Mouse (Mus musculus) liver, embryonic 11.5 days (tissue): ENCODE results near the gene Timm13. TPM values are rescaled to one million over a fixed set of nuclear protein-coding genes. Genes with fewer than 3 reads are reported as not detected.

Experiments used
- ATAC-seq: fragments of 200-750 bp; cut with Nextera tagmentation; replicated peaks from 2 replicates; pipeline ENCODE4 v1.8.0; 2017; ENCODE audit warnings: moderate number of reproducible peaks, mild to moderate bottlenecking, moderate TSS enrichment, moderate library complexity; ENCODE audit not compliant: low FRiP score
- DNase-seq: peaks from one replicate; pipeline ENCODE4 v3.0.0-alpha.2; 2017; ENCODE audit warnings: low spot score
- H3K27ac ChIP-seq: fragments of 300-500 bp; sonication (generic); 2 replicates; pipeline ENCODE4 v1.5.1; 2014; ENCODE audit warnings: mild to moderate bottlenecking, low read depth, low read length, control low read depth
- H3K27me3 ChIP-seq: fragments of 300-500 bp; sonication (generic); replicated peaks from 2 replicates; pipeline ENCODE4 v1.6.1; 2014; ENCODE audit warnings: low read length, mixed read lengths; ENCODE audit not compliant: control insufficient read depth, insufficient read depth
- H3K36me3 ChIP-seq: fragments of 300-500 bp; sonication (generic); 2 replicates; pipeline ENCODE4 v1.6.1; 2014; ENCODE audit warnings: mild to moderate bottlenecking, low read length, moderate library complexity, mixed read lengths; ENCODE audit not compliant: control insufficient read depth, insufficient read depth
- H3K4me1 ChIP-seq: fragments of 300-500 bp; sonication (generic); replicated peaks from 2 replicates; pipeline ENCODE4 v1.6.1; 2014; ENCODE audit warnings: low read length, mixed read lengths; ENCODE audit not compliant: control insufficient read depth, insufficient read depth
- H3K4me2 ChIP-seq: fragments of 300-500 bp; sonication (generic); 2 replicates; pipeline ENCODE4 v1.6.1; 2014; ENCODE audit warnings: mild to moderate bottlenecking, control low read depth, moderate library complexity
- H3K4me3 ChIP-seq: fragments of 300-500 bp; sonication (generic); 2 replicates; pipeline ENCODE4 v1.5.1; 2014; ENCODE audit warnings: low read depth, low read length, control low read depth
- H3K9ac ChIP-seq: fragments of 300-500 bp; sonication (generic); 2 replicates; pipeline ENCODE4 v1.6.1; 2014; ENCODE audit warnings: low read depth, low read length, control low read depth
- H3K9me3 ChIP-seq: fragments of 300-500 bp; sonication (generic); 2 replicates; pipeline ENCODE4 v1.6.1; 2016; ENCODE audit warnings: low read length, inconsistent platforms, mixed read lengths; ENCODE audit not compliant: control insufficient read depth
- WGBS: fragments of 180-500 bp; shearing (Covaris S2); extraction: QIAGEN DNeasy Blood & Tissue Kit; methylation state at CpG from one replicate; pipeline ENCODE4 v1.1.7; 2014; 5-methylcytosine and 5-hydroxymethylcytosine counted together
- polyA plus RNA-seq: library from polyadenylated mRNA; unstranded; fragments of >200 nt; fragmentation: Nextera tagmentation; extraction: Ambion mirVana; gene quantifications from 2 replicates; pipeline ENCODE4 v1.2.1, GENCODE M21; 2014

Gene Timm13
- polyA plus RNA-seq, 1 experiment from 2014 or later, result 445 TPM

- no peak for DNase-seq
- Histone ChIP-seq H3K36me3 (no peaks in the 10 kb centered on the region; the same call in 1 of the 2 replicates), H3K27me3 (no peaks in the 10 kb centered on the region), H3K4me2 (no peak overlapping the region), H3K9me3 (no peaks in the 10 kb centered on the region), H3K4me3 (no peak overlapping the region), H3K27ac (no peak overlapping the region), H3K4me1 (peaks cover 27% of the 10 kb centered on the region), H3K9ac (no peak overlapping the region)
- no peak for ATAC-seq
- WGBS, result 89% methylated on average over 4 of the region's 4 CpGs
Observed at GRCm38 (mm10) chr10:80915736-80916135, 15.0 kb upstream of the Timm13 start.

DNA sequence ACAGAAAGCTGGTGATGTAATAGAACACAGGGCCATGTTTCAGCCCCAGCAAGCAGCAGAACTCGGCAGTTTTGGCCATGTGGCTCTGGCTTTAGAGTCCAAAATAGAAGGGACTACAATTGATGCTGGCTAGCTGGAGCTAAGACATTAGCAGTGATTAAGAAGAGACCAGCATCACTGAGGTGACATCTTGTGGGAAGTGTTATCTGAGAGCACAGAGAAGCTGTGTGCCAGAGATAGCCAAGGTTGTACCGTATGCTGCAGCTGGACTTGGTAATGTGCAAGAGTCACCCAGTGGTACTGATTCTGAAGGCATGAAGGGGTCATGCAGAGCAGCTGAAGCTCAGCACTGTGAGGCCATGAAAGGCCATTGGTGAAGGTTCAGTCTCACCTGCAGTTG is 14.5 kb upstream of the Timm13 start:
- H3K9me3 ChIP-seq, result no peaks in the 10 kb centered on the region
- ATAC-seq (no peak), DNase-seq (no peak)
- no peaks in the 10 kb centered on the region for H3K27me3 ChIP-seq
- no peak overlapping the region for H3K4me3 ChIP-seq
- 63% methylated on average over 2 of the region's 2 CpGs for WGBS
- H3K9ac ChIP-seq, result no peak overlapping the region
- H3K27ac ChIP-seq, result no peak overlapping the region
- peaks cover 27% of the 10 kb centered on the region for H3K4me1 ChIP-seq
- H3K4me2 ChIP-seq, result no peak overlapping the region
- H3K36me3 ChIP-seq, result peaks cover 2% of the 10 kb centered on the region; the same call in 1 of the 2 replicates

DNA sequence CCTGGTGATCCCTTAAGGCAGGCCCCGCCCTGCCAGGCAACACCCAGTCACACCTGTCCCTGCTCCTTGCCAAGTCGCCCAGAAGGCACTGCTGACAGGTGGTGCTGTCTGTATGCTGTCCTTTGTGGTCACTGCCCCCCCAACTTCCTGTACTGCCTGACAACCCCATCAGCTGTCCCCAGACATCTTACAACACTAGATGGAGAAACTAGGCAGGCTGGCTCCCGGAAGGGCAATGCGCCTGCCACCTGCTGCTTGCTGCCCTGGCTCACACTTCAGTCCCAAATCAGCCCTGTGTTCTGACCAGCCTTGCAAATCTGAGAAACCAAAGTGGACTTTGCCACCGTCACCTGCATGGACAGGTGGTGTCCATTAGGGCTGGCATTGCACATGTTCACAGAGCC is 13.5 kb upstream of the Timm13 start:
- H3K4me2 ChIP-seq, result no peak overlapping the region
- H3K4me1 ChIP-seq, result peaks cover 27% of the 10 kb centered on the region
- ATAC-seq (no peak), DNase-seq (no peak)
- 84% methylated on average over 5 of the region's 5 CpGs for WGBS
- no peak overlapping the region for H3K9ac ChIP-seq
- no peak overlapping the region for H3K27ac ChIP-seq
- no peaks in the 10 kb centered on the region for H3K9me3 ChIP-seq
- peaks cover 11% of the 10 kb centered on the region; the same call in 1 of the 2 replicates for H3K36me3 ChIP-seq
- H3K4me3 ChIP-seq, result no peak overlapping the region
- H3K27me3 ChIP-seq, result no peaks in the 10 kb centered on the region

GRCm38 (mm10) chr10:80913364-80914011 is 12.7 kb upstream of the Timm13 start:
- Histone ChIP-seq H3K4me2 (no peak overlapping the region), H3K27ac (no peak overlapping the region), H3K4me1 (peaks cover 27% of the 10 kb centered on the region), H3K4me3 (no peak overlapping the region), H3K27me3 (no peaks in the 10 kb centered on the region), H3K9ac (no peak overlapping the region), H3K36me3 (peaks cover 16% of the 10 kb centered on the region; the same call in 1 of the 2 replicates), H3K9me3 (no peaks in the 10 kb centered on the region)
- WGBS, result 88% methylated on average over 7 of the region's 8 CpGs
- ATAC-seq, result no peak
- no peak for DNase-seq

GRCm38 (mm10) chr10:80911891-80912290 is 11.1 kb upstream of the Timm13 start:
- Histone ChIP-seq H3K4me2 (no peak overlapping the region), H3K27ac (no peak overlapping the region), H3K4me1 (peaks cover 22% of the 10 kb centered on the region), H3K27me3 (no peaks in the 10 kb centered on the region), H3K9ac (no peak overlapping the region), H3K9me3 (no peaks in the 10 kb centered on the region), H3K36me3 (peaks cover 23% of the 10 kb centered on the region; the same call in 1 of the 2 replicates), H3K4me3 (no peak overlapping the region)
- no peak for ATAC-seq
- no peak for DNase-seq

- Histone ChIP-seq H3K9ac (no peak overlapping the region), H3K27me3 (no peaks in the 10 kb centered on the region), H3K9me3 (no peaks in the 10 kb centered on the region), H3K27ac (no peak overlapping the region), H3K36me3 (peaks cover 23% of the 10 kb centered on the region; the same call in 1 of the 2 replicates), H3K4me1 (peaks cover 19% of the 10 kb centered on the region), H3K4me2 (no peak overlapping the region), H3K4me3 (no peak overlapping the region)
- no peak for ATAC-seq
- DNase-seq, result no peak
- 94% methylated on average over 4 of the region's 4 CpGs for WGBS
Observed at GRCm38 (mm10) chr10:80911354-80911753, 10.6 kb upstream of the Timm13 start.

GRCm38 (mm10) chr10:80909375-80910162 is 8.8 kb upstream of the Timm13 start:
- DNase-seq (no peak), ATAC-seq (no peak)
- peaks cover 35% of the 10 kb centered on the region for H3K36me3 ChIP-seq
- H3K4me3 ChIP-seq, result no peak overlapping the region
- H3K9me3 ChIP-seq, result no peaks in the 10 kb centered on the region
- H3K27me3 ChIP-seq, result no peaks in the 10 kb centered on the region
- 93% methylated on average over 22 of the region's 22 CpGs for WGBS
- H3K27ac ChIP-seq, result no peak overlapping the region
- peaks cover 6% of the 10 kb centered on the region for H3K4me1 ChIP-seq
- no peak overlapping the region for H3K9ac ChIP-seq
- H3K4me2 ChIP-seq, result no peak overlapping the region

DNA sequence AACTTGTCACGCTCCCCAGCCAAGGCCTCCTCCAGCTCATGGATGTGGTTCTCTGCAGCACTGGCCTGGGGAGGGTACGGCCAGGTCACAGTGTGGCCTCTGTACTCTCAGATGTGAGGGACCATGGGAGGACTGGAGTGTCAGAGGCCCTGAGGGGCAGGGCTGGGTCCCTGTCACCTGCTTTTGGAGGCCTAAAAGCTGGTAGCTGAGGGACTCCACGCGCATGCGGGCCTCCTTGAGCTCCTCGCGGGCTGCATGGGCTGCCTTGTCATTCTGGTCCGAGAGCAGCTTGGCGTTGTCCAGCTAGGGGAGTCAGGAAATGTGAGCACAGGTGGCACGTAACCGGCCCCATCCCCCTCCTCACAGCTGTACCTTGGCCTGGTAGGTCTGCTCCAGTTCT is 3.9 kb upstream of the Timm13 start:
- 93% methylated on average over 11 of the region's 11 CpGs for WGBS
- Histone ChIP-seq H3K4me1 (peaks cover 7% of the 10 kb centered on the region), H3K4me2 (no peak overlapping the region), H3K9ac (no peak overlapping the region), H3K36me3 (peaks cover 44% of the 10 kb centered on the region), H3K27ac (no peak overlapping the region), H3K27me3 (no peaks in the 10 kb centered on the region), H3K9me3 (no peaks in the 10 kb centered on the region), H3K4me3 (no peak overlapping the region)
- no peak for DNase-seq
- no peak for ATAC-seq
